10 mouse cellular contexts compared by ENCODE assay signal in the genomic region with DNA sequence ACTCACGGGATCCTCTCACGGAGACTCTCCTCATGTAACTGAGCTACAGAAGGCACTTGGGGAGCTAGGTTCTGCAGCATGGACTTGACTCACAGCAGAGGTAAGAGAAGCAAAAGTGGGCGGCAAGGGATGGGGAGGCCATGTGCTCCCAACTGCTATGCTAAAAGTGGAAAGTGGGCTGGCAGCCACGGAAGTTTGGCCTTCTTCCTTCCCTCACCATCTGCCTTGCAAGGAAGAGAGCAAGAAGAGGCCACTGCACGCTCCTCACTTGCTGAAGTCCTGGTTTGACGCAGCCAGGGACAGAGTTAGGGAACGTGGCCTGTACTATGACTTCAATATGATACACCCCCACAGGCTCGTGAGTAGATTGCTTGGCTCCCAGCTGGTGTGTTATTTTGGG.
DNase-seq lines count a peak whose midpoint lies in the region; ATAC-seq lines count a peak whose summit lies in the region.
"Had no signal": no experiment of that assay in that cellular context is flagged by ENCODE, and none has a peak within 500 bp of the region (broad histone marks: within the 10 kb centered on the region; RNA-seq: fewer than 3 reads in every experiment).

No protein-coding gene starts in this region.

- DNase-seq in cerebellum, postnatal 10 days = peak; percentile 45 to 74
- DNase-seq in cerebellum, adult 11-12 months = no peak
- DNase-seq in brain, adult 2 months (ENCODE audit: low read depth, low spot score) = peak; percentile 90
- peak; percentile 15 to 40 for DNase-seq in heart, postnatal 10 days
- peak; percentile 60 to 96 for DNase-seq in left cerebral cortex, postnatal 25 days (ENCODE audit: low spot score in 2 of 2)
- no peak for DNase-seq in ovary, postnatal 14 days (ENCODE audit: low spot score)
- DNase-seq in urinary bladder, adult 18-20 months (ENCODE audit: low spot score in 2 of 2) = no peak
- DNase-seq: thymus, postnatal 4 days had no signal

- no peak for ATAC-seq in granulocyte monocyte progenitor cell, adult 5-6 weeks (replicated peaks; ENCODE audit: poor library complexity, severe bottlenecking)
- ATAC-seq: intestine, embryonic 15.5 days had no signal

- intact Hi-C loops in heart, postnatal 10 days (cut with DNase I) = loop anchor here (5.0 kb wide), 1 partner anchor 163 kb away; the partner anchor contains the start of gene Cyp26b1
- intact Hi-C loops in left cerebral cortex, postnatal 25 days (cut with DNase I) = loop anchor here (1.0 kb wide), 1 partner anchor 16 kb away; no protein-coding TSS in a partner anchor

Comparison
In these comparisons a context has a peak if more than half of its experiments do, and no peak if none do; other contexts are left out.
1. DNase-seq: peak in cerebellum, postnatal 10 days (2 of 2), brain, adult 2 months (single experiment), heart, postnatal 10 days (2 of 2) and left cerebral cortex, postnatal 25 days (2 of 2); none in cerebellum, adult 11-12 months (single experiment), ovary, postnatal 14 days (single experiment) and urinary bladder, adult 18-20 months (0 of 2).